Mouse (Mus musculus) lung, embryonic 14.5 days (tissue): ENCODE results near the gene Sco1. TPM values are rescaled to one million over a fixed set of nuclear protein-coding genes. Genes with fewer than 3 reads are reported as not detected.

Experiments used
- ATAC-seq: fragments of 200-750 bp; cut with Nextera tagmentation; 2 replicates; pipeline ENCODE4 v1.8.0; 2017; ENCODE audit warnings: mild to moderate bottlenecking, moderate TSS enrichment, moderate library complexity; ENCODE audit not compliant: insufficient read depth
- DNase-seq: peaks from one replicate; pipeline ENCODE4 v3.0.0-alpha.2; 2015
- H3K27ac ChIP-seq: fragments of 300-500 bp; sonication (generic); 2 replicates; pipeline ENCODE4 v1.5.1; 2014; ENCODE audit warnings: low read depth, mild to moderate bottlenecking, moderate library complexity
- H3K27me3 ChIP-seq: fragments of 300-500 bp; sonication (generic); 2 replicates; pipeline ENCODE4 v1.6.1; 2014; ENCODE audit warnings: low read length, control low read depth; ENCODE audit not compliant: insufficient read depth
- H3K36me3 ChIP-seq: fragments of 300-500 bp; sonication (generic); 2 replicates; pipeline ENCODE4 v1.6.1; 2014; ENCODE audit warnings: control low read depth; ENCODE audit not compliant: insufficient read depth
- H3K4me1 ChIP-seq: fragments of 300-500 bp; sonication (generic); 2 replicates; pipeline ENCODE4 v1.6.1; 2014; ENCODE audit warnings: antibody characterized with exemption, control low read depth; ENCODE audit not compliant: insufficient read depth
- H3K4me2 ChIP-seq: fragments of 300-500 bp; sonication (generic); 2 replicates; pipeline ENCODE4 v1.6.1; 2014; ENCODE audit warnings: mild to moderate bottlenecking
- H3K4me3 ChIP-seq: fragments of 300-500 bp; sonication (generic); 2 replicates; pipeline ENCODE4 v1.5.1; 2014; ENCODE audit warnings: low read depth, low read length
- H3K9ac ChIP-seq: fragments of 300-500 bp; sonication (generic); 2 replicates; pipeline ENCODE4 v1.6.1; 2014
- H3K9me3 ChIP-seq: fragments of 300-500 bp; sonication (generic); 2 replicates; pipeline ENCODE4 v1.6.1; 2016; ENCODE audit warnings: low read depth, low read length, control low read depth
- CTCF ChIP-seq: IDR thresholded peaks from 2 replicates; pipeline ENCODE4 v1.5.1; 2016; ENCODE audit warnings: antibody characterized with exemption, low read depth
- WGBS: fragments of 180-500 bp; shearing (Covaris S2); extraction: QIAGEN DNeasy Blood & Tissue Kit; methylation state at CpG from one replicate; pipeline ENCODE4 v1.1.7; 2014; 5-methylcytosine and 5-hydroxymethylcytosine counted together
- polyA plus RNA-seq: library from polyadenylated mRNA; unstranded; fragments of >200 nt; fragmentation: Nextera tagmentation; extraction: Ambion mirVana; gene quantifications from 2 replicates; pipeline ENCODE4 v1.2.1, GENCODE M21; 2014

Gene Sco1
- polyA plus RNA-seq, 1 experiment from 2014 or later, result 20.3 TPM

- no peak for TF ChIP-seq CTCF
- DNase-seq (no peak), ATAC-seq (no peak)
- no peak overlapping the region for H3K4me2 ChIP-seq
- H3K36me3 ChIP-seq, result peaks cover 84% of the 10 kb centered on the region
- H3K4me1 ChIP-seq, result no peaks in the 10 kb centered on the region
- WGBS, result 91% methylated on average over 2 of the region's 2 CpGs
- H3K27ac ChIP-seq, result no peak overlapping the region
- no peaks in the 10 kb centered on the region for H3K27me3 ChIP-seq
- H3K9me3 ChIP-seq, result no peaks in the 10 kb centered on the region
- no peak overlapping the region for H3K4me3 ChIP-seq
- H3K9ac ChIP-seq, result no peak overlapping the region
These were observed 8.8 kb downstream of the Sco1 start for GRCm38 (mm10) chr11:67061311-67061710.

- no peak for TF ChIP-seq CTCF
- DNase-seq, result no peak
- Histone ChIP-seq H3K4me3 (no peak overlapping the region), H3K9me3 (no peaks in the 10 kb centered on the region), H3K9ac (no peak overlapping the region), H3K27me3 (no peaks in the 10 kb centered on the region), H3K36me3 (peaks cover 79% of the 10 kb centered on the region), H3K4me2 (no peak overlapping the region), H3K4me1 (no peaks in the 10 kb centered on the region), H3K27ac (no peak overlapping the region)
- 84% methylated on average over 3 of the region's 3 CpGs for WGBS
- no peak for ATAC-seq
These were observed 10.3 kb downstream of the Sco1 start for GRCm38 (mm10) chr11:67062726-67063125.

- ATAC-seq (peak; percentile 44; the same call in 1 of the 2 replicates), DNase-seq (peak; percentile 21)
- H3K9ac ChIP-seq, result no peak overlapping the region
- H3K27ac ChIP-seq, result no peak overlapping the region
- H3K36me3 ChIP-seq, result peaks cover 38% of the 10 kb centered on the region
- 73% methylated on average over 3 of the region's 3 CpGs for WGBS
- no peaks in the 10 kb centered on the region for H3K27me3 ChIP-seq
- no peaks in the 10 kb centered on the region for H3K9me3 ChIP-seq
- no peak overlapping the region for H3K4me2 ChIP-seq
- no peaks in the 10 kb centered on the region for H3K4me1 ChIP-seq
- H3K4me3 ChIP-seq, result no peak overlapping the region
- TF ChIP-seq CTCF, result no peak
These were observed 15.3 kb downstream of the Sco1 start for GRCm38 (mm10) chr11:67067741-67068140.

GRCm38 (mm10) chr11:67072615-67073130, 20.2 kb downstream of the Sco1 start:
- Histone ChIP-seq H3K36me3 (no peaks in the 10 kb centered on the region), H3K27me3 (no peaks in the 10 kb centered on the region), H3K27ac (no peak overlapping the region), H3K9me3 (no peaks in the 10 kb centered on the region), H3K4me2 (no peak overlapping the region), H3K4me1 (no peaks in the 10 kb centered on the region), H3K9ac (no peak overlapping the region), H3K4me3 (no peak overlapping the region)
- no peak for DNase-seq
- no peak for TF ChIP-seq CTCF
- WGBS, result 73% methylated on average over 15 of the region's 15 CpGs
- no peak for ATAC-seq

- H3K4me2 ChIP-seq, result no peak overlapping the region
- 36% methylated on average over 3 of the region's 3 CpGs for WGBS
- H3K9ac ChIP-seq, result no peak overlapping the region
- no peaks in the 10 kb centered on the region for H3K4me1 ChIP-seq
- H3K4me3 ChIP-seq, result no peak overlapping the region
- TF ChIP-seq CTCF, result no peak
- no peaks in the 10 kb centered on the region for H3K9me3 ChIP-seq
- H3K27ac ChIP-seq, result no peak overlapping the region
- DNase-seq (no peak), ATAC-seq (no peak)
- H3K36me3 ChIP-seq, result no peaks in the 10 kb centered on the region
- H3K27me3 ChIP-seq, result no peaks in the 10 kb centered on the region
These were observed 22.6 kb downstream of the Sco1 start for GRCm38 (mm10) chr11:67075036-67075435.

- H3K9ac ChIP-seq, result no peak overlapping the region
These were observed 24.3 kb downstream of the Sco1 start for GRCm38 (mm10) chr11:67076781-67077180.

GRCm38 (mm10) chr11:67077435-67077834, 25.0 kb downstream of the Sco1 start:
- 45% methylated on average over 3 of the region's 3 CpGs for WGBS
- no peak for TF ChIP-seq CTCF
- Histone ChIP-seq H3K36me3 (no peaks in the 10 kb centered on the region), H3K9me3 (no peaks in the 10 kb centered on the region), H3K4me1 (no peaks in the 10 kb centered on the region), H3K4me2 (no peak overlapping the region), H3K27me3 (no peaks in the 10 kb centered on the region), H3K4me3 (no peak overlapping the region), H3K9ac (no peak overlapping the region), H3K27ac (no peak overlapping the region)
- no peak for DNase-seq
- ATAC-seq, result no peak

More at GRCm38 (mm10) chr11:67076781-67077180, 24.3 kb downstream of the Sco1 start:
- 82% methylated on average over 5 of the region's 5 CpGs for WGBS
- Histone ChIP-seq H3K9me3 (no peaks in the 10 kb centered on the region), H3K27me3 (no peaks in the 10 kb centered on the region), H3K4me3 (no peak overlapping the region), H3K4me1 (no peaks in the 10 kb centered on the region), H3K36me3 (no peaks in the 10 kb centered on the region), H3K4me2 (no peak overlapping the region), H3K27ac (no peak overlapping the region)
- no peak for DNase-seq
- TF ChIP-seq CTCF, result no peak
- no peak for ATAC-seq

- no peaks in the 10 kb centered on the region for H3K4me1 ChIP-seq
- ATAC-seq, result no peak
- no peak within 1 kb of the TSS for H3K9ac ChIP-seq
- no peak within 1 kb of the TSS for H3K4me3 ChIP-seq
- no peaks in the 10 kb centered on the region for H3K9me3 ChIP-seq
- H3K36me3 ChIP-seq, result no peaks in the 10 kb centered on the region
- WGBS, result 83% methylated on average over 5 of the region's 5 CpGs
- no peaks in the 10 kb centered on the region for H3K27me3 ChIP-seq
- no peak within 1 kb of the TSS for H3K4me2 ChIP-seq
- no peak for DNase-seq
- no peak within 1 kb of the TSS for H3K27ac ChIP-seq
- TF ChIP-seq CTCF, result no peak
These were observed 25.5 kb downstream of the Sco1 start, which contains the start of gene Myh3 for GRCm38 (mm10) chr11:67078000-67078399. Gene Myh3, plus strand, starts transcription at chr11:67078300.
